Mouse (Mus musculus) MEL (cell line): ENCODE results near the gene Ccdc174. TPM values are rescaled to one million over a fixed set of nuclear protein-coding genes. Genes with fewer than 3 reads are reported as not detected.

Experiments
- DNase-seq: peaks from one replicate; pipeline ENCODE4 v3.0.0; 2011; ENCODE audit warnings: low read depth, low spot score
- H3K27ac ChIP-seq: 2 replicates; pipeline ENCODE4 v1.5.1; 2012; ENCODE audit warnings: low read depth, mild to moderate bottlenecking, control low read depth, low read length, moderate library complexity; ENCODE audit not compliant: control insufficient read depth
- H3K27me3 ChIP-seq, 2 experiments: fragments of 150-350 bp in 1 of 2; sonication (generic) in 1 of 2; 2 replicates each; pipeline ENCODE4 v1.6.1; 2012; ENCODE audit warnings: low read length in 2 of 2, mild to moderate bottlenecking in 2 of 2, improper control_type of control experiment in 1 of 2, moderate library complexity in 1 of 2; ENCODE audit not compliant: insufficient read depth in 2 of 2, control insufficient read depth in 1 of 2
- H3K36me3 ChIP-seq, 2 experiments: 2 replicates each; pipeline ENCODE4 v1.6.1; 2012 to 2014; ENCODE audit warnings: low read length in 2 of 2, improper control_type of control experiment in 1 of 2, inconsistent platforms in 1 of 2, mild to moderate bottlenecking in 1 of 2; ENCODE audit not compliant: insufficient read depth in 2 of 2, control insufficient read depth in 1 of 2
- H3K4me1 ChIP-seq, 2 experiments: fragments of 150-350 bp in 1 of 2; sonication (generic) in 1 of 2; 2 replicates each; pipeline ENCODE4 v1.6.1; 2012; ENCODE audit warnings: low read length in 2 of 2, improper control_type of control experiment in 1 of 2, mild to moderate bottlenecking in 1 of 2; ENCODE audit not compliant: insufficient read depth in 2 of 2, control insufficient read depth in 1 of 2
- H3K4me3 ChIP-seq, 2 experiments: fragments of 150-350 bp in 1 of 2; sonication (generic) in 1 of 2; 2 replicates each; pipeline ENCODE4 v1.5.1; 2012; ENCODE audit warnings: low read depth in 2 of 2, low read length in 2 of 2, mild to moderate bottlenecking in 2 of 2, moderate library complexity in 2 of 2, control low read depth in 1 of 2, improper control_type of control experiment in 1 of 2; ENCODE audit not compliant: control insufficient read depth in 1 of 2, insufficient read depth in 1 of 2
- H3K79me2 ChIP-seq: 2 replicates; pipeline ENCODE4 v1.6.1; 2012; ENCODE audit warnings: mild to moderate bottlenecking, low read length, moderate library complexity; ENCODE audit not compliant: control insufficient read depth, poor library complexity, insufficient read depth
- H3K9ac ChIP-seq: 2 replicates; pipeline ENCODE4 v1.6.1; 2012; ENCODE audit warnings: low read depth, mild to moderate bottlenecking, control low read depth, low read length, moderate library complexity; ENCODE audit not compliant: control insufficient read depth, poor library complexity, severe bottlenecking
- H3K9me3 ChIP-seq: fragments of 150-350 bp; sonication (generic); replicated peaks from 2 replicates; pipeline ENCODE4 v1.6.1; 2012; ENCODE audit warnings: mild to moderate bottlenecking, low read length, improper control_type of control experiment, moderate library complexity; ENCODE audit not compliant: insufficient read depth
- BHLHE40 ChIP-seq: IDR thresholded peaks from 2 replicates; pipeline ENCODE4 v1.6.1; 2012; ENCODE audit warnings: low read depth, mild to moderate bottlenecking, inconsistent platforms, low read length, improper control_type of control experiment, borderline replicate concordance
- CHD2 ChIP-seq: IDR thresholded peaks from 2 replicates; pipeline ENCODE4 v1.6.1; 2011; ENCODE audit warnings: low read length, improper control_type of control experiment
- CTCF ChIP-seq, 3 experiments: IDR thresholded peaks in 2 of 3; conservative IDR thresholded peaks in 1 of 3; 2 replicates each; pipeline ENCODE4 v1.5.1; 2011 to 2012; ENCODE audit warnings: low read length in 3 of 3, low read depth in 2 of 3, mild to moderate bottlenecking in 2 of 3, improper control_type of control experiment in 1 of 3, inconsistent platforms in 1 of 3, mixed read lengths in 1 of 3, moderate library complexity in 1 of 3; ENCODE audit not compliant: control insufficient read depth in 1 of 3, insufficient read depth in 1 of 3, poor library complexity in 1 of 3, severe bottlenecking in 1 of 3
- E2F4 ChIP-seq: IDR thresholded peaks from 2 replicates; pipeline ENCODE4 v1.6.1; 2011; ENCODE audit warnings: low read depth, low read length, improper control_type of control experiment, borderline replicate concordance
- ELF1 ChIP-seq: IDR thresholded peaks from 2 replicates; pipeline ENCODE4 v1.6.1; 2014; ENCODE audit warnings: low read depth, mild to moderate bottlenecking, inconsistent platforms, low read length, improper control_type of control experiment, moderate library complexity
- EP300 ChIP-seq, 2 experiments: IDR thresholded peaks; 2 replicates each; pipeline ENCODE4 v1.6.1; 2011; ENCODE audit warnings: improper control_type of control experiment in 2 of 2, low read length in 2 of 2, low read depth in 1 of 2, mild to moderate bottlenecking in 1 of 2
- GATA1 ChIP-seq: IDR thresholded peaks from 2 replicates; pipeline ENCODE4 v1.6.1; 2011; ENCODE audit warnings: low read depth, low read length, improper control_type of control experiment
- HCFC1 ChIP-seq: IDR thresholded peaks from 2 replicates; pipeline ENCODE4 v1.6.1; 2012; ENCODE audit warnings: low read depth, mild to moderate bottlenecking, inconsistent platforms, low read length, improper control_type of control experiment, moderate library complexity
- JUND ChIP-seq: IDR thresholded peaks from 2 replicates; pipeline ENCODE4 v1.6.1; 2011; ENCODE audit warnings: low read depth, mild to moderate bottlenecking, improper control_type of control experiment, low read length
- KAT2A ChIP-seq: conservative IDR thresholded peaks from 2 replicates; pipeline ENCODE4 v1.6.1; 2012; ENCODE audit warnings: low read depth, low read length, improper control_type of control experiment, inconsistent platforms
- MAFK ChIP-seq: IDR thresholded peaks from 2 replicates; pipeline ENCODE4 v1.6.1; 2011; ENCODE audit warnings: low read depth, mild to moderate bottlenecking, low read length, improper control_type of control experiment, borderline replicate concordance
- MAX ChIP-seq: IDR thresholded peaks from 2 replicates; pipeline ENCODE4 v1.6.1; 2011; ENCODE audit warnings: low read length, improper control_type of control experiment
- MEF2A ChIP-seq: IDR thresholded peaks from 2 replicates; pipeline ENCODE4 v1.6.1; 2014; ENCODE audit warnings: low read depth, mild to moderate bottlenecking, inconsistent platforms, low read length, improper control_type of control experiment; ENCODE audit not compliant: poor library complexity, insufficient replicate concordance, severe bottlenecking; ENCODE audit errors: extremely low read depth
- MXI1 ChIP-seq: IDR thresholded peaks from 2 replicates; pipeline ENCODE4 v1.6.1; 2011; ENCODE audit warnings: mild to moderate bottlenecking, low read depth, low read length, improper control_type of control experiment
- MYB ChIP-seq: IDR thresholded peaks from 2 replicates; pipeline ENCODE4 v1.6.1; 2011; ENCODE audit warnings: mild to moderate bottlenecking, low read depth, low read length, improper control_type of control experiment
- MYC ChIP-seq: IDR thresholded peaks from 2 replicates; pipeline ENCODE4 v1.6.1; 2011; ENCODE audit warnings: low read depth, mild to moderate bottlenecking, low read length, improper control_type of control experiment, moderate library complexity
- NELFE ChIP-seq: IDR thresholded peaks from 2 replicates; pipeline ENCODE4 v1.6.1; 2011; ENCODE audit warnings: low read depth, low read length, improper control_type of control experiment
- NRF1 ChIP-seq: IDR thresholded peaks from 2 replicates; pipeline ENCODE4 v1.6.1; 2014; ENCODE audit warnings: low read depth, mild to moderate bottlenecking, inconsistent platforms, low read length, improper control_type of control experiment, moderate library complexity; ENCODE audit not compliant: poor library complexity, insufficient read depth, severe bottlenecking
- POLR2A ChIP-seq, 2 experiments: IDR thresholded peaks; 2 replicates each; pipeline ENCODE4 v1.6.1; 2011 to 2012; ENCODE audit warnings: low read length in 2 of 2, mild to moderate bottlenecking in 2 of 2, control low read depth in 1 of 2, improper control_type of control experiment in 1 of 2, low read depth in 1 of 2, moderate library complexity in 1 of 2; ENCODE audit not compliant: control insufficient read depth in 1 of 2, insufficient read depth in 1 of 2, poor library complexity in 1 of 2
- POLR2AphosphoS2 ChIP-seq: IDR thresholded peaks from 2 replicates; pipeline ENCODE4 v1.6.1; 2011; ENCODE audit warnings: low read length, improper control_type of control experiment
- RAD21 ChIP-seq: IDR thresholded peaks from 2 replicates; pipeline ENCODE4 v1.6.1; 2011; ENCODE audit warnings: mild to moderate bottlenecking, low read depth, low read length, improper control_type of control experiment
- SIN3A ChIP-seq: IDR thresholded peaks from 2 replicates; pipeline ENCODE4 v1.6.1; 2012; ENCODE audit warnings: low read length, improper control_type of control experiment, inconsistent platforms
- SMC3 ChIP-seq: IDR thresholded peaks from 2 replicates; pipeline ENCODE4 v1.6.1; 2011; ENCODE audit warnings: low read depth, low read length, improper control_type of control experiment
- TAL1 ChIP-seq: IDR thresholded peaks from 2 replicates; pipeline ENCODE4 v1.6.1; 2012; ENCODE audit warnings: mild to moderate bottlenecking, inconsistent platforms, low read length, moderate library complexity, mixed read lengths
- TBP ChIP-seq: IDR thresholded peaks from 2 replicates; pipeline ENCODE4 v1.8.0; 2011; ENCODE audit warnings: low read depth, low read length, improper control_type of control experiment
- TCF12 ChIP-seq: IDR thresholded peaks from 2 replicates; pipeline ENCODE4 v1.6.1; 2014; ENCODE audit warnings: low read depth, mild to moderate bottlenecking, inconsistent platforms, low read length, improper control_type of control experiment, moderate library complexity
- UBTF ChIP-seq: IDR thresholded peaks from 2 replicates; pipeline ENCODE4 v1.6.1; 2012; ENCODE audit warnings: low read depth, mild to moderate bottlenecking, inconsistent platforms, low read length, improper control_type of control experiment, moderate library complexity, borderline replicate concordance; ENCODE audit not compliant: insufficient read depth
- USF1 ChIP-seq: IDR thresholded peaks from 2 replicates; pipeline ENCODE4 v1.6.1; 2014; ENCODE audit warnings: low read depth, mild to moderate bottlenecking, inconsistent platforms, low read length, improper control_type of control experiment, moderate library complexity
- USF2 ChIP-seq, 2 experiments: IDR thresholded peaks; 2 replicates each; pipeline ENCODE4 v1.6.1; 2011 to 2012; ENCODE audit warnings: improper control_type of control experiment in 2 of 2, low read length in 2 of 2, borderline replicate concordance in 1 of 2, inconsistent platforms in 1 of 2, low read depth in 1 of 2, mild to moderate bottlenecking in 1 of 2; ENCODE audit not compliant: insufficient read depth in 1 of 2
- ZC3H11A ChIP-seq: IDR thresholded peaks from 2 replicates; pipeline ENCODE4 v1.6.1; 2012; ENCODE audit warnings: low read depth, mild to moderate bottlenecking, inconsistent platforms, low read length, improper control_type of control experiment
- ZKSCAN1 ChIP-seq: IDR thresholded peaks from 2 replicates; pipeline ENCODE4 v1.6.1; 2012; ENCODE audit warnings: low read depth, mild to moderate bottlenecking, inconsistent platforms, low read length, improper control_type of control experiment, moderate library complexity
- ZNF384 ChIP-seq: IDR thresholded peaks from 2 replicates; pipeline ENCODE4 v1.6.1; 2012; ENCODE audit warnings: low read depth, mild to moderate bottlenecking, inconsistent platforms, low read length, improper control_type of control experiment
- polyA plus RNA-seq, 2 experiments: library from polyadenylated mRNA; stranded (reverse) in 1 of 2; unstranded in 1 of 2; fragments of >175 nt in 1 of 2; fragments of >200 nt in 1 of 2; gene quantifications; 2 replicates each; pipeline versions ENCODE4 v1.2.1 to v1.2.4; 2012; ENCODE audit warnings: low replicate concordance in 2 of 2, low read depth in 1 of 2; ENCODE audit not compliant: insufficient read length in 2 of 2, insufficient read depth in 1 of 2, missing spikeins in 1 of 2
- total RNA-seq: library from RNA; depleted of rRNA; stranded (reverse); fragments of 300-350 nt; gene quantifications from 2 replicates; pipeline ENCODE4 v1.2.3, GENCODE M21; 2012

Gene Ccdc174
- total and polyA plus RNA-seq, 3 experiments = 15.6 to 20.2 TPM; not detected in 1

DNA sequence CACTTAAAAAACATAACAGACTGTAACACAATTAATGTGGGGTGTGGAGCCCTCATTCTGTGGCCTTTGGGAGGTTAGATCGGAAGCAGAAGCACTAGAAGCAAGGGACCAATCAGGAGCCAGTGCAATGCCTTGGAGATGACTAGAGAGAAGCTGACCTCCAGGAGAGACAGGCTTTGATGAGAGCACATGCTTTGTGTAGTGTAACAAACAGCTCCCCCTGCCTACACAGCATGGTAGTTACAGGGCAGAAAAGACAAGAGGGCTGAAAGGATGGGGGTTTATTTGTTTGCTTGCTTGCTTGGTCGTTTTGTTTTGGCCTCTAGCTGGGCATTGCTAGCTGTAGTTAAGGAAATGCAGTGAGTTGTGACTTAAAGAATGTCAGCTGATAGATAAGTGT lies 25.3 kb upstream of the Ccdc174 start:
- no peaks in the 10 kb centered on the region for H3K36me3 ChIP-seq
- H3K9ac ChIP-seq = no peak overlapping the region
- TF ChIP-seq E2F4 = no peak
- TF ChIP-seq MYB = no peak
- no peak for TF ChIP-seq MEF2A
- no peak for TF ChIP-seq KAT2A
- no peak for TF ChIP-seq POLR2AphosphoS2
- TF ChIP-seq NRF1 = no peak
- TF ChIP-seq GATA1 = no peak
- no peak for TF ChIP-seq JUND
- TF ChIP-seq ZKSCAN1 = no peak
- TF ChIP-seq MYC = peak; percentile 91
- TF ChIP-seq EP300 (IDR thresholded peaks at IDR 0.05; ENCODE audit: low read depth in 1 of 2, low read length in 2 of 2) = no peak
- no peak for TF ChIP-seq CHD2
- TF ChIP-seq USF2 (IDR thresholded peaks at IDR 0.05; ENCODE audit: borderline replicate concordance in 1 of 2, insufficient read depth in 1 of 2, low read depth in 1 of 2, low read length in 2 of 2) = no peak
- no peak for TF ChIP-seq MAFK
- peak; percentile 61 for TF ChIP-seq MAX
- no peak for TF ChIP-seq POLR2A (IDR thresholded peaks at IDR 0.05; ENCODE audit: control insufficient read depth in 1 of 2, insufficient read depth in 1 of 2, low read depth in 1 of 2, low read length in 2 of 2, poor library complexity in 1 of 2)
- TF ChIP-seq ELF1 = no peak
- TF ChIP-seq UBTF = no peak
- no peak for TF ChIP-seq TCF12
- no peak; the same call in 1 of the 2 replicates for TF ChIP-seq ZC3H11A
- no peak for TF ChIP-seq HCFC1
- no peak for TF ChIP-seq USF1
- no peak for TF ChIP-seq SIN3A
- TF ChIP-seq TAL1 = no peak
- no peak for TF ChIP-seq NELFE
- TF ChIP-seq TBP = no peak
- TF ChIP-seq RAD21 = peak; percentile 40
- TF ChIP-seq SMC3 = peak; percentile 58
- no peak for TF ChIP-seq BHLHE40
- TF ChIP-seq ZNF384 = no peak
- TF ChIP-seq CTCF (IDR thresholded peaks at IDR 0.05 in 2 of 3, conservative IDR thresholded peaks at IDR 0.05 in 1 of 3; ENCODE audit: control insufficient read depth in 1 of 3, insufficient read depth in 1 of 3, low read depth in 2 of 3, low read length in 3 of 3, poor library complexity in 1 of 3, severe bottlenecking in 1 of 3) = peak; percentile 45 to 75 (median 67)
- no peak for TF ChIP-seq MXI1
- DNase-seq = peak; percentile 57
- no peaks in the 10 kb centered on the region for H3K9me3 ChIP-seq
- H3K4me1 ChIP-seq = no peaks in the 10 kb centered on the region
- no peak overlapping the region for H3K4me3 ChIP-seq
- no peak overlapping the region for H3K27ac ChIP-seq
- H3K79me2 ChIP-seq = no peaks in the 10 kb centered on the region
- H3K27me3 ChIP-seq = peaks cover 4 to 13% of the 10 kb centered on the region in 2 experiments
